Mouse (Mus musculus) embryo, embryonic 11 days (tissue): ENCODE data around the gene Gimap8.
"Not testable (repeated sequence)": the region's sequence is repeated elsewhere in the genome, so short reads cannot be mapped to it uniquely, and the experiment has no call there.

ENCODE experiments used
- DNase-seq: peaks from one replicate; pipeline ENCODE4 v3.0.0-alpha.2; 2015

Gimap8 gene

GRCm38 (mm10) chr6:48680421-48680820, 33.4 kb downstream of the Gimap8 start:
- no peak for DNase-seq

- no peak for DNase-seq
These were observed 34.5 kb downstream of the Gimap8 start for GRCm38 (mm10) chr6:48681472-48682090.

- DNase-seq = no peak
These were observed 35.2 kb downstream of the Gimap8 start for GRCm38 (mm10) chr6:48682271-48682670.

GRCm38 (mm10) chr6:48683263-48683821, 36.3 kb downstream of the Gimap8 start:
- DNase-seq = not testable (repeated sequence)

- no peak for DNase-seq
These were observed 37.3 kb downstream of the Gimap8 start, which contains the start of gene Gimap4 for GRCm38 (mm10) chr6:48684319-48684718. Gene Gimap4, plus strand, starts transcription at chr6:48684549.

GRCm38 (mm10) chr6:48684806-48685205, 37.8 kb downstream of the Gimap8 start:
- DNase-seq = no peak

- no peak for DNase-seq
These were observed 38.2 kb downstream of the Gimap8 start for GRCm38 (mm10) chr6:48685251-48685650.

- DNase-seq = no peak
These were observed 38.9 kb downstream of the Gimap8 start for GRCm38 (mm10) chr6:48685694-48686665.

- no peak for DNase-seq
These were observed 40.0 kb downstream of the Gimap8 start for GRCm38 (mm10) chr6:48687077-48687476.

GRCm38 (mm10) chr6:48689320-48689719, 42.3 kb downstream of the Gimap8 start:
- no peak for DNase-seq

- DNase-seq = no peak
These were observed 45.9 kb downstream of the Gimap8 start for GRCm38 (mm10) chr6:48692962-48693361.

GRCm38 (mm10) chr6:48696830-48697554, 50.0 kb downstream of the Gimap8 start:
- DNase-seq = no peak

- no peak for DNase-seq
These were observed 50.5 kb downstream of the Gimap8 start for GRCm38 (mm10) chr6:48697555-48697930.

- DNase-seq = no peak
These were observed 51.2 kb downstream of the Gimap8 start for GRCm38 (mm10) chr6:48698066-48698856.

- no peak for DNase-seq
These were observed 51.9 kb downstream of the Gimap8 start for GRCm38 (mm10) chr6:48698888-48699287.

- peak; percentile 10 for DNase-seq
These were observed 53.4 kb downstream of the Gimap8 start for GRCm38 (mm10) chr6:48700251-48701075.

- DNase-seq = no peak
These were observed 55.1 kb downstream of the Gimap8 start for GRCm38 (mm10) chr6:48702146-48702545.

GRCm38 (mm10) chr6:48702601-48703000, 55.6 kb downstream of the Gimap8 start:
- DNase-seq = no peak

- DNase-seq = no peak
These were observed 57.1 kb downstream of the Gimap8 start for GRCm38 (mm10) chr6:48704146-48704545.

GRCm38 (mm10) chr6:48706130-48706529, 59.1 kb downstream of the Gimap8 start:
- DNase-seq = no peak
